Mouse (Mus musculus) urinary bladder, postnatal 25 days (tissue): Measurements from ENCODE around the gene Fam208a.

Source experiments
- DNase-seq: peaks from one replicate; pipeline ENCODE4 v3.0.0; 2022; ENCODE audit warnings: low spot score

Fam208a gene

DNA sequence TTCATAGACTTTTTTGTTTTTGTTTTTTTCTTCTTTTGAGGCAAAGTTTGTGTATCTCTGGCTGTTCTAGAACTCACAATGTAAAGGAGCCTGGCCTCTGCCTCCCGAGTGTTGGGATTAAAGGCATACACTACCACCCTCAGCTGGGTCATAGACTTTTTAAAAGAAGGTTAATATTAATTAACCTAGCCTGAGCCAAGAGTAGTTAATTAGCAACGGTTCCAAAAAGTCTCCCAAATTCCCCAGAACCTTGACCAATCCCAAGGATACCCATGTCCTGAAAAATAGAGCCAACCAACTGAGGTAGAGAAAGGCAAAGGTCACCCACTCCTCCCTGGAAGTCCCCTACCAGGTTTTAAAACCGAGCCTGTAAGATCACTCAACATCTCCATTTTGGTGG, 7.8 kb upstream of the Fam208a start:
- no peak for DNase-seq

DNA sequence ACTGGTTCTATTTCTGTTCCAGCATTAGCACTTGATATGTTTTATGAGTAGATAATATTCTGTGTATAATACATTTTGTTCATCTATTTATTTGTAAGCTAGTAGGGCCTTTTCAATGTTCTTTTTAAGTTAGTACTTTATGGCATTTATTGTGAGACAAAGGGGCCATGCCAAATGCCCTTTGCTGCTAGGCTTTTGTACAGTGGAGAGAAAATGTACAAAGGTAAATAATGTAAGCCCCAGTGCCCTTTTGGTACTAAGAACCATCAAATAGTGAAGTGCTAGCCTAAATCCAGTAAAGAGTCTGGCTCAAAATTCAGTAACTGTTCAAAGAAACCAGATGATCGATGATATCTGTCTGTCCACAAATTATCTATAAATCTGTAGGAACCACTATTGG, 6.3 kb upstream of the Fam208a start:
- DNase-seq = no peak

DNA sequence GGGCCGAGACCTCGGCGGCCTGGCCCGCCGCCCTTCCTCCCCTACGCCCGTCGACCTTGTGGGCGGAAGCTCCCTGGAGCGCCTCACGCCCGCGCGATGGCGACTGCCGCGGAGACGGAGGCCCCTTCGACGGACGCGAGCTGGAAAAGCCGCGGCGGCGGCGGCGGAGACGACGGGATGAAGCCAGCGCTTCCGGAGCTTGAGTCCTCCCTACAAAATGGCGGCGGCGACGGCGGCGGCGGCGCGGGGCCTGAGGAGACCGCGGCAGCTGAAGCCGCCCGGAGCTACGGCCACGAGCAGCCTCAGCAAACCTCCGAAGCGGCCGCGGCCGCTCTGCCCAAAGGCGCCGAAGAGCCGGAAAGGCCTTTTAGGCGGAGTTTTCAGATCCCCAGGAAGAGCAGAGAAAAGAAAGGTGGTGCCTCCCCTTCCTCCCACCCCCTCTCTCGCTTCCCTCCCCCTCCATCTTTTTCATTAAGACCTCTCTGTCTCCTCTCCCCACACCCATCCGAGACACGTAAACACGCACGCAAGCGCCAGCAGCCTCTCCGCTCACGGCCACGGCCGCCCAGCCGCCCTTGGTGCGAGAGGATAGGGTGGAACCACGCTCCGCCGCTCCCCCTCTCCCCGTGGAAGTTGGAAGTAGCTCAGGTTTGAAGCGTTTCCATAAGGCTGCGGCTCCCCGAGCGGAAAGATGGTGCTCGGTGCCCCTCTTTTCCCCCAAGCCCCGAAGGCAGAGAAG, 508 bp downstream of the Fam208a start:
- peak; percentile 66 for DNase-seq

DNA sequence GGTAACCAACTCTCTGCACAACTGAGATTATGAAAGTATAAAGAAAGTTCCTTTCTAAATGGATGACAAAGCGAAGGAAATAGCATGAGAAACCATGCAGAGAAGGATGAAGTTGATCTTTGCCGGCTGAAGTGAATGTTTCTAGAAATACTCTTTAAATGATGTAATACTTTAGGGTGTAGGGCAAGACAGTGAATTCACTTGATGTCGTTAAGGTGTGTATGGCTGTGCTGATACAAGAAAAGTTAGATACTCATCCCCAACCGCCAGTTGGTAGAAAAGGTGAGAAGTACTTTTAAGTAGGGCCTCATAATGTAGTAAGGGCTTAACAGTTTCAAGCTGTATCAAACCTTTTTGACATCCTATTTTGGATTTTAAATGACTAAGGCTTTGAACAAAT, 1.6 kb downstream of the Fam208a start:
- no peak for DNase-seq

DNA sequence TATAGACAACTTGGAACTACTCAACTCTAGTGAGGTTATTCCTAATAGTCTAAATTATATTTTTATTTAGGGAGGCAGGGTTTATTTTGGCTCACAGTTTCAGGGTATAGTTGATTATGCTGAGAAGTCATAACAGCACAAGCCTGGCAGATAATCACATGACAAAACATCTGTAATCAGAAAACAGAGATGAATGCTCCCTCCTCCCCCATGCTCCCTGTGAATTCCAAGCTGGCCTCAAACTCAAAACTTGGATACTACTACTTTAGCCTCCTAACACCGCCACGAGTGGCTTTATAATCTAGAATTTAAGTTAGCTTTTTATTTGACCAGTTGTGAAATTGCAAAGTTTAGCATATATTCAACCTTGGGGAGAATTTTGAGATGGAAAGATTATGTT, 3.4 kb downstream of the Fam208a start:
- DNase-seq = no peak

DNA sequence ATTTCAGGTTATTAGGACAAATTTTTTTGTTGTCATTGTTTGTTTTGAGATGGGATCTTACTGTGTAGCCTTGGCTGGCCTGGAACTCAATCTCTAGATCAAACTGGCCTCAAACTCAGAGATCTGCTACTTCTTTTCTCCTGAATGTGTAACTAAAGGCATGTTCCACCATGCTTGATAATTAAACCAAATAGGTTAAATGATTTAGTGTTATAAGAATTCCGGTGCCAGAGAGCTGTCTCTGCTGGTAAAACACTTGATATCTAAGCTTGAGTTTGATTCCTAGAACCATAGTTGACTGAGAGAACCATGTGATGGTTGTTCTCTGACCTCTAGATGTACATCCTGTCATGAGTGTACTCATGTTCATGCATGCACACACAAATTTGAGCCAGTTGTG, 7.5 kb downstream of the Fam208a start:
- no peak for DNase-seq

- no peak for DNase-seq
Measured at GRCm38 (mm10) chr14:27436826-27437225, 8.2 kb downstream of the Fam208a start.

- no peak for DNase-seq
Measured at GRCm38 (mm10) chr14:27440921-27441320, 12.3 kb downstream of the Fam208a start.

DNA sequence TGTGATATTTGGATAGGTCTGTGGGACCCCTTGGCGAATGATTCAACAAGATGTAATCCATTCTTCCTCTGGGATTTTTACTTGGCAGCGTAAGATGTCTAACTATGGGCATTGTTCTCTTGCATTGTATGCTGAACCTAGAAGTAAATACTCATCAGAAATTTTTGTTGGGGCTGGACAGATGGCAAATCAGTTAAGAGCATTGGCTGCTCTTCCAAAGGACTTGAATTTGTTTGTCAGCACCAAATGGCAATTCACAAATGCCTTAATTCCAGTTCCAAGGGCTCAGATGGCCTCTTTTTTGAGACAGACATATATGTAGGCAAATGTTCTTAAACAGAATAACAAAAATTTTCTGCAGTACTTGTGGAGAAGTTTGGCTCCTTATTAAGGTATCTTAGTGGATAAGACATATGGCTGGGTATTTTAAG, 16.2 kb downstream of the Fam208a start:
- no peak for DNase-seq

DNA sequence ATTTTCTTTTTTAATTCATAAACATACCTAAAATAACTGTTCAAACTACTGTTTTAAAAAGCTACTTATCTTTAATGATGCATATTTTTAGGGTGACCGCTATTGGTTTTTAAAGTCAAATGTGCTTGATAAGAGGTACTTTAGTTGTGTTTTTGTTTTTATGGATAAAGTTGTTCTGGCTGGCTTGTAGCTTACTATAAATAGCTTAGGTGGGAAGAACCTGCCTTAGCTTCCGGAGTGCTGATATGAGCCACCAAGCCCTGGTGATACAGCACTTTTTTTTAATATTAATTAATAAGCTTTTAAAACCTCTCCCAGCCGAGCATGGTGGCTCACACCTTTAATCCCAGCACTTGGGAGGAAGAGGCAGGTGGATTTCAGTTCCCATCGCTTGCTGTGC, 18.3 kb downstream of the Fam208a start:
- no peak for DNase-seq

DNA sequence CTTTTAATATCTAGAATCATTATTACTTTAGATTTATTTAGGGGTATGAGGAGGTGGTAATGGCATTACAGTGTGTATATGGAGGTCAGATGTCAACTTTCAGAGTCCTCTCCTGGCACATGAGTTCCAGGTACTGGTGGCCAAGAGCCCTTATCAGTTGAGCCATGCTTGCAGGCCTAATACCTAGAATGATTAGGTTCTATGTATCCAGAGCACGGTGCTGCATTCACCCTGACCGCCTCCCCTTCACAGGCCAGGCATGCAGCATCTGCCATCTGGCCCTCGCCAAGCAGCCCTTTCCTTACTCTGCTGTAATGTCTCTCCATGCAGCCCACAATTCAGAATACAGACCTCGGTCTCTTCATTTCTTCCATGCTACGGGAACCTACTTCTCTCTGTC, 62.8 kb downstream of the Fam208a start:
- DNase-seq = no peak

GRCm38 (mm10) chr14:27493516-27493915, 64.9 kb downstream of the Fam208a start:
- DNase-seq = no peak

GRCm38 (mm10) chr14:27501096-27501495, 72.5 kb downstream of the Fam208a start:
- no peak for DNase-seq

- peak; percentile 99 for DNase-seq
Measured at GRCm38 (mm10) chr14:27507894-27508643, 79.4 kb downstream of the Fam208a start, which contains the start of gene Ccdc66. TSS of gene Ccdc66 (minus strand) at chr14:27508460.

GRCm38 (mm10) chr14:27508644-27509301, 80.1 kb downstream of the Fam208a start:
- no peak for DNase-seq

- DNase-seq = no peak
Measured at GRCm38 (mm10) chr14:27524541-27524940, 95.9 kb downstream of the Fam208a start.
